Mouse (Mus musculus) lung, postnatal 36 days (tissue): ENCODE results near the gene Mri1.

Source experiments
- DNase-seq: peaks from one replicate; pipeline ENCODE4 v3.0.0; 2022; ENCODE audit warnings: mixed read lengths

Mri1 gene

DNA sequence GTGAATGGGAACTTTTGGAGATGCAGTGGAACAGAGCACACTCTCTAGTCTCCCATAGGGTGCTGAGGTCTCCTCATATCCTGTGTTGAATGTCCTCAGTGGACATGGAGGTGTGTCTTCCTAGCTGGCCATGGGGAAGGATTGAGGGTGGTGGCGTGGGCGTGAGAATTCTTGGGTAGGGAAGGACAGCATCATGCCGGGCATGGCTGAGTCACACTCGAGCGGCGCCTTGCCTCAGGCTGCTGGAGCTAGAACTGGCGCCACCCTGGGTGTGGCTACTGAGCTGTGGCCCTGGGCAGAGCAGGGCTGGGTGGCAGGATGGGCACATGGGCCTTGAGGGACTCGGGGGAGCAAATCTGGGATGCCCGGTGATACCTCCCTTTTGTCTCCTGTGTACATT is 54.7 kb downstream of the Mri1 start:
- peak; percentile 91 for DNase-seq

DNA sequence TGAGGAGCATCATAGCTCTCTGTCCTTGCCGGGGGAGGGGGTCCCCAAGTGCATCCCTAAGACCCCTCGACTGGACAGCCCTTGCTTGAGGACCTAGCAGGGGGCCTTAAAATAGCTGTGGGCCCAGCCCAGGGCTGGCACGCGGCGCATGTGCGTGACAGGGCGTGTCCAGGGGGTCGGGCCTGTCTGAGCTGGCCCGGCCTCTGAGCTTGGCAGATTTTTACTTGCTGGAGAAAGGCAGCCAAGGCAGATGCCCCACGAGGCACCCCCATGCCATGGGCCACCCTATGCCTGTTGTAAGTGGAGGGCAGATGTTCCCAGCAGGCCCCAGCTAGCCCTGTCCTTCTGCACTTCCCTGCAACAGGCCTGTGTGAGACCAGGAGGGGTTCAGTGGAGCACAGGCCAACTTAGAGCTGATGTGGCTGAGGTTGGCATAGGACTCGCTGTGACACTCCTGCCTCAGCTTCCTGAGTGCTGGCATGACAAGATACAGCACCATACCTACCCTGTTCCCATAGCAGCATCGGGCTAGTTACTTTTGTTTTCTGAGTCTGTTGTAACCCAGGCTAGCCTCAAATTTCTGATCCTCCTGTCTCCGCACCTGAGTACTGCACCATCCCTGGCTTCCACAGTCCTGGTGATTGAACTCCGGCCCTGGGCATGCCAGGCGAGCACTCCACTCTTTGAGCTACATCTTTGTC is 55.4 kb downstream of the Mri1 start:
- DNase-seq = peak; percentile 93

DNA sequence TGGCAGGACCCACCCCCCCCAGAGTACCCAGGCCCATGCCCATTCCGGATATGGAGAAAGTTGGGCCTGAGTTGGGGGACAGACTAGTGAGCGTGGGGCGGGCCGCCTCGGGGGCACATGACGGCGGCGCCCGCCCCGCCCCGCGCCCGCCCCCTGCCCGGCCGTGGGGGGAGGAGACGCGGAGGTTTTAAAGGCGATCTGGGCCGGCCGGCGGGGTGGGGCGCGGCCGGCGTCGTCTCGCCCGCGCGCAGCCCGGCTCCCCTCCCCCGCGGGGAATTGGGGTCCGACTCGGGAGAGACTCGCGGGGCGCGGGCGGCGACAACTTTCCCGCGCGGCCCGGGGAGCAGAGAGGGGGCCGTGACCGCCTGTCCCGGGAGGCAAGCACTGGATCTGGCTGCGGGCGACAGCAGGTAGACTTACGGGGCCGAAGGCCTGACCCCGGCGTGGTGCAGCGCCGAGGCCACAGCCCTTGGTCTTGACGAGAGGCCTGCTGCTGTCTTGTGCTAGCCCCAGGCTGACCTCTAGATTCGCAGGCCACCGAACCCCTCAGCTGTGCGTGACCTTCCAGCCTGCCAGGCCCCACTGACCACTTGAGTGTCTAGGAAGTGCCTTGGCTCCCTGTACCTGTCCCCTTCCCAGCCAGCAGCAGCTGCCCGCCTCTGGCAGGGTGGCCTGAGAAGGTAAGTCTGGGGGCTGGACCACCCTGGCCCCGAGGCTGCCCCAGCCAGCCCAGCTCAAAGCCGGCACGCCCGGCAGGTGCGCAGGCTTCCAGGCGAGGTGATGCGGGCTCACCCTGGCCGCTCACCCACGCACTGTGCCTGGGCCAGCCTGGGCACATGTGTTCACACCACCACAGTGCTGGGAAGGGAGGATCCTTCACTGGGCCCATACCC is 56.2 kb downstream of the Mri1 start:
- DNase-seq = peak; percentile 93

- no peak for DNase-seq
Measured at GRCm38 (mm10) chr8:84200126-84200555, 57.0 kb downstream of the Mri1 start.
